Mouse (Mus musculus) adrenal gland (tissue): ENCODE data around the gene Flcn.

Source experiments
- intact Hi-C: fragments of 180-260 bp; cut with DNase I; formaldehyde crosslinking; loops from one replicate; pipeline ENCODE4 v1.15.1; 2025

Gene Flcn

DNA sequence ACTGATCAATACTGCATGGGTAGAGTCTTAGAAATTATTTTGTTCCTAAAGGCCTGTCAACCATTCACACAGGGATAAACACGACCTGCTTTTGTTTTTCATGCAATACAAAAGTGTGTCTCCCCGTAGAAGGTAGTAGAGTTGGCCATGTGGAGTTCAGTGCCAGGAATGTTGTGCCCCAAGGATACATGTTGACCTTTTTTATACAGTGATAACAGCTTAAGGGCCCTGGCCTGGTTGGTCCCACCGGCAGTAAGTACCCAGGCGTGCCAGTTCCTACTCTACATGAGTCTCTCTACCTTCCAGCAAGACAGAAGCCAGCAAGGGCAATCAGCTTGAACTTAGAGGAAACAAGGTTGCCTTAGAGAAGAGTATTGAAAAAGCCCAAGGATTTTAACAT, 36.9 kb downstream of the Flcn start:
- intact Hi-C loops = no loop called here

DNA sequence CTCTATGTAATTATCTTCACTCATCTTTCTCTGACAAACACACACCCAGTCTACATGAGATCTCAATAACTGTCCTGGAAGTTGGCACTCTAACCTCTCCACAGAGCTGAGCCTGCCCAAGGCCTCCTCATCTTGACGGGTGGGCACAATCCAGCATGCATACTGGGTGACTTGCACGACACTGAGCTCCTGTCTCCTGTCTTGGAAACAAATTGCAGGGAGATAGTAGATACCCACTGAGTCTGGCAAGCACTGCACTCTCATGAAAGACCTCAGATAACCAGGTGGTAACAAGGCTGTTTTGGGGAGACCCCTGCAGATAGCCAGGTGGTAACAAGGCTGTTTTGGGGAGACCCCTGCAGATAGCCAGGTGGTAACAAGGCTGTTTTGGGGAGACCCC, 37.5 kb downstream of the Flcn start:
- intact Hi-C loops = no loop called here

DNA sequence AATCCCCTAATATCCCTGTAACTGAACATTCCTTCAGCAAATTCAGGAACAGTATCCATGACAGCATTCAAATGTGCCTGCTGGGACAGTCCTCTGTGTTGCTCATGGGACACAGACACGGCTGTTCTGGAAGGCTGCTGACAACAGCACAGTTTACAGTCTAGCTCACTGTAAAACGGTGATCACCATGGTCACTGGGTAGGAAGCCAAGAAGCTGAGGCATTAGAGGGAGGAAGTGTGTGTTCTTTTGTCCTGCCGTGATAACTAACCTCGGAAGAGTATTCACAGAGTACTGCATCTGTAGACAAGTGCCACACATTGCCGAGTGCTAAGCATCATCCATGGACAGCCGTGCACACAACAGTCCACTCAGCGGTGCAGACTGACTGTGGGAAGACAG, 39.1 kb downstream of the Flcn start:
- intact Hi-C loops = no loop called here

DNA sequence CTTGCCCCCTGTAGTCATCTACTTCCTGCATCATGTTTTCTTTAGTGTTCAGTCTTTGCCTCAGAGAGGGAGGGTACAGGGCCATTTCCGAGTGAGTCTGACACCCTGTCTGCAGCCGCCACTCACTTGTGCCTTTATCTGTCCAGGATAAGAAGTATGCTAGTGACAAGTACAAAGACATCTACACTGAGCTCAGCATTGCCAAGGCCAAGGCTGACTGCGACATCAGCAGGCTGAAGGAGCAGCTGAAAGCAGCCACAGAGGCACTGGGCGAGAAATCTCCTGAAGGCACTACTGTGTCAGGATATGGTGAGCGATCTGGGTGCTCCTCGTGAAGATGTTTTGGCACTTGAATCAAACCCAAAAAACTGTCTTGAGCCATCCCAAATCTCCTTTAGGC, 40.1 kb downstream of the Flcn start:
- intact Hi-C loops = no loop called here

GRCm38 (mm10) chr11:59769307-59769706, 40.5 kb downstream of the Flcn start:
- intact Hi-C loops = no loop called here

- intact Hi-C loops = no loop called here
These were observed 49.0 kb downstream of the Flcn start for GRCm38 (mm10) chr11:59760796-59761195.

GRCm38 (mm10) chr11:59759626-59760025, 50.2 kb downstream of the Flcn start:
- intact Hi-C loops = no loop called here

DNA sequence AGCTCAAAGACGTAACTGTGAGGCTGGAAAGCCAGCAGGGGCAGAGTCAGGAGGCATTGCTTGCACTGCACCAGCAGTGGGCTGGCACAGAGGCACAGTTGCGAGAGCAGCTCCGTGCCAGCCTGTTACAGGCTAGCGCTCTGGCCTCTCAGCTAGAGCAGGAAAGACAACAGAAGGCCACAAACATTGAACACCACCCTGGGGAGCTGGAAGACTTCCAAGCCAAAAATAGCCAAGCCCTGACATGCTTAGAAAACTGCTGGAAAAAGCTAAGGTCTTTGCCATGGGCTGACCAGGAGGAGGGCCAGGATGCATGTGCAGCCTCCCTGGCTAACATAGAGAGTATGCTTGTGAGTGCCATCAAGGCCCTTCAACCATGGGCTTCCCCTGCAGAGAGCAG, 50.6 kb downstream of the Flcn start:
- intact Hi-C loops = no loop called here

GRCm38 (mm10) chr11:59758191-59758985, 51.4 kb downstream of the Flcn start:
- intact Hi-C loops = no loop called here

GRCm38 (mm10) chr11:59756351-59756750, 53.5 kb downstream of the Flcn start:
- intact Hi-C loops = no loop called here

DNA sequence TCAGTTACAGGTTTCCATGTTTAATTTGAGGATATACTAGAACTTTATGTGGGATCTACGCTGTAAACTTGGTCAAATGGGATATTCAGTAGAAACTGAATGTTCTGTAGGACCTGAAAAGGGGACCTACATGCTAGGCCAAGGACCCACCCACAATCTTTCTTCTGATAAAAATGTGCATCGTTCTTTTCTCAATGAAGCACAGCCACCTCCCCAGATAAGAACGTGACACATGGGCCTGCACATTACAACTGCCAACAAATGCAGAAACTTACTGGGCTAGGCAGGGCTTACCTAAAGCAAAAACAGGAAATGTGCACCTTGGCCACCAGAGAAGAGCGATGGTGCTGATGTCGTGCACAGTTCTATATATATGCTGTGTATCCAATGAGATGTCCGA, 55.3 kb downstream of the Flcn start:
- intact Hi-C loops = no loop called here

- intact Hi-C loops = loop anchor here (5.0 to 10.0 kb wide), 2 partner anchors 112 to 224 kb away; partner anchors contain the start of gene Zkscan17
These were observed 60.8 kb downstream of the Flcn start for GRCm38 (mm10) chr11:59749050-59749449.

DNA sequence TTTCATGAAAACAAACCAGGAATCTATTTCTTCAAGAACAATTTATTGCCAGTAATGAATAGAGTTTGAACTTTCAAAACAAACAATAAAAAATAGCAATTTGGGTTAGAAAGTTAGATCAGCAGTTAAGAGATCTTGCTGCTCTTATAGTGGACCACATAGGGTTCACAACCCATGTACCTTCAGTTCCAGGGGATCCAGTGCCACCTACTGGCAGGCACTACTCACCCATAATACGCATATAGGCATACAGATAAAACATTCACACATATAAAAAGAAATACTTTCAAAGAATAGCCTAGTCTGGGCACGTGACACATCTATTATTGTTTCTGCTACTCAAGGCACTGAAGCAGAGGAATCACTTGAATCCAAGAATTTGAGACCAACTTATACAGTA, 63.2 kb downstream of the Flcn start:
- intact Hi-C loops = loop anchor here (5.0 to 10.0 kb wide), 2 partner anchors 109 to 222 kb away; partner anchors contain the start of gene Zkscan17

DNA sequence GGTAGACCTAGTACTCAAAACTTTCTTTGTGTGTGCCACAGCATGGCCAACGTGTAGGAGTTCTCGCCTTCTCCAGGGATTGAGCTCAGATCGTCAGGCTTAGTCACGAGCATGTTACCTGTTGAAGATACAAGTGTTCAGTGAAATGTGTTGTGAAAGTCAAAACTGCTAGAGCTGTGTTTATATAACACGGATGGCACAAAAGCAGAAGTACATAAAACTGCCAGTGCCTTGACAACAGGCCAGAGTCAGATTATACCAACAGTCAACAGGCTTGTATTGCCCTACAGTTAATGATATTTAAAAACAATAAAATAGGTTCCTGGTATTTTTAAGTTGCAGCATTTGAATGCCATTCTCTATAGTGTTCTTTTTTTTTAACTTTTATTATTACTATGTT, 64.0 kb downstream of the Flcn start:
- intact Hi-C loops = loop anchor here (5.0 to 10.0 kb wide), 2 partner anchors 109 to 221 kb away; partner anchors contain the start of gene Zkscan17

DNA sequence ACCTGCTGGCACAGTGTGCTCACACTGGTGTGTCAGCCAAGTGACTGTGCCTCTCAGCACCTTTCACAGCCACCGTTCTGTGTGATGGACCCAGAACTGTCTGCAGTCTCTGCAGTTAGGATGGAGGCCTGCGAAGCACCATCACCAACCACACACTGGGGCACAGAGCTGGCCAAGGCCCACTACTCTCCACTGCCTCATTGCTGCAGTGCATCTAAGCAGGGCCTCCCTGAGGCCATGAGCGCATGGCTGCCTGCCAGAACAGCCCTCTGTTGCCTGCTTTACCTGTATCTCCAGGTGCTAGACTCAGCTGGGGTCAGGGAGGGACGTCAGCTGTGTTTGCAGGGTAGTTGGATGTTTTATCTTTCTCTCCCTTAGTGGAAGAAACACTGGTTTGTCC, 65.4 kb downstream of the Flcn start:
- intact Hi-C loops = loop anchor here (10.0 kb wide), 1 partner anchor 220 kb away; the partner anchor contains the start of gene Zkscan17

DNA sequence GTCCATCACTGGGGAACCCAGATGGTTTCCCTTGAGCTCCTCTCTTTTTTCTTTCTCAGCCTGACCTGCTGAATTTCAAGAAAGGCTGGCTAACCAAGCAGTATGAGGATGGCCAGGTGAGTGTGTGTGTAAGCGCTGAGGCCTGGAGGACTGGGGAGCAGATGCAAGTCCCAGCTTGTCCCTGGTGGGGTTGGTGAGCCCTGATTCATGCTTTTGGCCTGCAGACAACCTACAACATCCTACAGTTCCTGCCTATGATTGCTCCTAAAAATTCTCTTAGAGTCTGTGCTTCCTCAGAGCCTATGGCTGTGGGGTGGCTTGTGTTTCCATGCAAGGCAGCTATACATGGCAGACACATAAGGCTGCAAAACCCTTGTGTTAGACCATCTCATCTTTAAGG, 66.1 kb downstream of the Flcn start:
- intact Hi-C loops = loop anchor here (10.0 kb wide), 1 partner anchor 219 kb away; the partner anchor contains the start of gene Zkscan17

GRCm38 (mm10) chr11:59743307-59743706, 66.5 kb downstream of the Flcn start:
- intact Hi-C loops = loop anchor here (10.0 kb wide), 1 partner anchor 219 kb away; the partner anchor contains the start of gene Zkscan17

GRCm38 (mm10) chr11:59741915-59742314, 67.9 kb downstream of the Flcn start:
- intact Hi-C loops = loop anchor here (10.0 kb wide), 1 partner anchor 217 kb away; the partner anchor contains the start of gene Zkscan17
